Mouse (Mus musculus) layer of hippocampus, adult 9-10 months (tissue): Measurements from ENCODE around the gene Naif1.

Source experiments
- DNase-seq: peaks from one replicate; pipeline ENCODE4 v3.0.0; 2022; ENCODE audit warnings: low spot score

Gene Naif1

DNA sequence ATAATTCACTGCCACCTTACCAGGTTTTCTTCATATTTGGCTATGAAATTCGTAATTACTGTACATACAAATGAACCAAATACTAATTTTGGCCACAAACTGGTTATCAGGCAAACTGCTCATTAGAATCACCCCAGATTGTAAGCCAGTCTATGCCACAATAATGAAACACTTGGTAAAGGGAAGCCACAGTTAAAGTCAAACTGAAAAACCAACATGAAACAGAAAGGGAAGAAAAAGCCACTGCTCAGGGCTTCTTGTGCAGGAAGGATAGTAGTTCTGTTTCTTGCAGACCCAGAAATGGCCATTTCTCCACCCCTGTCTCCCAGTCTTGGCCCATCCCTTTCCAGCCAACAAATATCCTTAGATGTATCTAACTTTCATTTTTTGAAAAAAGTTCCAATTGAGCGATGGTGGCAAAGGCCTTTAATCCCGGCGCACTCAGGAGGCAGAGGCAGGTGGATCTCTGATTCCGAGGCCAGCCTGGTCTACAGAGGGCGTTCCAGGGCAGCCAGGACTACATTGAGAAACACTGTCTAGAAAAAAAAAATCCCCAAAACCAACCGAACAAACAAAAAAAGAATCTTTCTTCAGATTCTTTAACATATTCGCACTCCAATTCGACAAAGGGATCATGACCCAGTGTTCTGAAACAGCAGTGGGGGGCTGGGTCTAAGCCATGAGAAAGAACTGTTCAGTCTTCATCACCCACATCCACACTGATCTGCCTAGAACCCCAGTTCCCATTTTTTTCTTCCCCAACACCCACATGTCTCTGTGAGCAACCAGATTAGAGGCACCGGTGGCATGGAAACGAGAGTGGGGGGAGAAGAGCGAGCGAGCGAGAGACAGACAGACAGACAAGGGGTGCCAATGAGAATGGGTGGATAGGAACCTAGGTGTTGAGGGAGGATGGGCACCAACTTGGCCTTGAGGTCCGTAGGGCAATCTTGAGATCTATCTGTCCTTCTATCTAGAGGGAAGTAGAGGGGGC lies at the start of gene Naif1:
Gene Naif1, plus strand, starts transcription at position 697 of the 994 bp plus-strand sequence.
- no peak for DNase-seq

DNA sequence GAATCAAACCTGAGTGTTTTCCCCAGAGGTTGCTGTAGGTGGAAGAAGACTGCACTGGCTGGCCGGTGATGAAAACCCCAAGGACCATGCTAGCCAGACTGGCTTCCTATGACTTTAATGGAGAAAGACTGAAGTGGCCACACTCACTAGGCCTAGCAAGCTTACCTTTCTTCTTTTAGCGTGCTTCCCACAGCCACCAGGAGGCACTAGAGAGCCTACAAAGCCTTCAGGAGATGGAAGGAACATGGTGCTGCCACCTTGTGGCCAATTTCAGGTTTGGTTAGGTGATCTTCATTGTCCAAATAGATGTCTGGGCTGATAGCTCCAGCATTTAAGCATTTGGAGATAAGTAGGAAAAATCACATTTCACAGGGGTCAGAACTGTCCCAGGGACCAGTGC lies 45.6 kb upstream of the Naif1 start:
- DNase-seq = peak; percentile 97

DNA sequence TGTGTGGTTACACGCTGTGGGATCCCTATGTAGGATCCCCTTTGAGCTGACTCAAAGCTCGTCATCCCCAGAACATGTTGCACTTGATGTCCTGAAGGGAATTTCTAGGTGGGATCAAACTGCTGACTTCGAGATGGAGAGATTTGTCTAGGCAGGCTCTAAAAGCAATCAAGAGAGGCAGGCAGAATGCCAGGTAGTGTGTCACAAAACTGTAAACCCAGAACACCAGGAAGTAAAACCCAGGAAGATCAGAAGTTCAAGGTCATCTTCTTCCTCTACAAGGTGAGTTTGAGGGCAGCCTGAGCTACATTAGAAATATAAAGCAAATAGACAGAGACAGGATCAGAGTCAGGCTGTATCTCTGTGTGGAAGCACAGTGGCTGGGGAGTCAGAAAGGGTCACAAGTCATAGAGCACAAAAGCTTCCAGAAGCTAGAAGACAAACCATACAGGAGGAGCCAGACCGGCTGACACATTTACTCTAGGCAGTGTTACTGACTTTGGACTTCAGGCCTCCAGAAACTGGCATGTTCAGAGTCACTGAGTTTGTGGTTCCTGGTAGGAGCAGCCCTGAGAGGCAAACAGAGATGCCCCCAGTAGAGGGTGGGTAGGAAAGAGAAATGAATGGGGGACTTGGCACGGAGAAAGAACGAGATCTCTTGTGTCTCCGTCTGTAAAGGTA lies 43.0 kb upstream of the Naif1 start:
- no peak for DNase-seq

DNA sequence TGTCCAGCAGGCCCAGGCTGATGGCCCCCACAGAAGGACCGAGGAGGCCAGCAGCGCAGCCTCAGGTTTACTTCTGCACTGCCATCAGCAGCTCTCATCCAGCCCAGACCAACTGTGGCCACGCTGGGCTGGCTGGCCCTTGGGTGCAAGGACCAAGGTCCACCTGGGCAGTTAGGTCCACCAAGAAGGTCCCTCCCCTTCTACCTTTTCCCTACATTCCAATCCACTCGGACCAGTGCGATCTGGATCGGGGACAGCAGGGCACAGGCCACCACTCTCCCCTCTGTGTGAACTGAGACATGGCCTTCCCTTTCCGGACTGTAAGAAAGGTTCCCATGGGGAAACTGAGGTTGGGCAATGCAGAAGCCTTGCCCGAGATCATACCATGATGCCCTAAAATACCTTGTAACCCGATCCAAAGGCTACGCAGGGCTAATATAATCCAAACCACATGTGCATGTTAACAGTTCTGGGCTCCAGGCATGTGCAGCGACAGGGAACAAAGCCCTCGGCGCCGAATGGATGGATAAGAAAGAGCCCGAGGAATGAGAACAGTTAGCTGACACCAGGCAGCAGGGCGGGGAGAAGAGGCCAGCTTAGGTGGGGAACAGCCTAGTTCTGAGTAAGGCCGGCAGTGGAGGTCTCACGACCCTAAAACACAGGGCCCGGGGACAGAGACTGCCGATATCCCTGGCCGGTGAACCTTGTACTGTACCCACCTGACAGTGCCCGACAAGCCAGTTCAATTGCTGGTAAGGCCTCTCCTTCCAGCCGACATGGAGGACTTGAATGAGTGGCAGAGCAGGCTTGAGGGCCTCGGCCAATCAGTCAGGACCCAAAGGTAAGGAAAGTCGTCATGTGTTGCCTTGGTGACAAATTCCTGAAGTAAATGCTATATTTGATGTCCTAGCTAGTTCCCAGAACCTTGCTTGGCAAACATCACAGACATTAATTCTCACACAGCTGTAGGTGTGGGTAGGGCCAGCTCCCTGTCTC lies 41.5 kb upstream of the Naif1 start:
- no peak for DNase-seq

DNA sequence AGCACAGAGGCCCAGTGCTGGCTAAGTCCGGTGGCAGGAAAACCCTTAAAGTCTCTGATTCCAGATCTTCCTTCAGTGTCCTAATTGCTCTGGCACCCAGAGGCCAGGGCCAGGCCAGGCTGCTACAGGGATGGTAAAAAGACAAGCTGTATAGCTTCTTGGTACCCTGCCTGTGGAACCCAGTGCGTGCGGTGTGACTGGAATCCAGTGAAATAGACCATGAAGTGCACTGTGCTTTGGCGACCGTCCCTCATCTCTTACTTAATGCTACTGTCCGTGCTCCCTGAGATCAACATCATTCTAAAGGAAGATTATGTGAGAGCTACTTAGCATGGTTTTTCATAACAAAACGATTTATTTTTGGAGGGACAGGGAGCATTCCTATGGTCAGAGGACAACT lies 38.9 kb upstream of the Naif1 start:
- no peak for DNase-seq

DNA sequence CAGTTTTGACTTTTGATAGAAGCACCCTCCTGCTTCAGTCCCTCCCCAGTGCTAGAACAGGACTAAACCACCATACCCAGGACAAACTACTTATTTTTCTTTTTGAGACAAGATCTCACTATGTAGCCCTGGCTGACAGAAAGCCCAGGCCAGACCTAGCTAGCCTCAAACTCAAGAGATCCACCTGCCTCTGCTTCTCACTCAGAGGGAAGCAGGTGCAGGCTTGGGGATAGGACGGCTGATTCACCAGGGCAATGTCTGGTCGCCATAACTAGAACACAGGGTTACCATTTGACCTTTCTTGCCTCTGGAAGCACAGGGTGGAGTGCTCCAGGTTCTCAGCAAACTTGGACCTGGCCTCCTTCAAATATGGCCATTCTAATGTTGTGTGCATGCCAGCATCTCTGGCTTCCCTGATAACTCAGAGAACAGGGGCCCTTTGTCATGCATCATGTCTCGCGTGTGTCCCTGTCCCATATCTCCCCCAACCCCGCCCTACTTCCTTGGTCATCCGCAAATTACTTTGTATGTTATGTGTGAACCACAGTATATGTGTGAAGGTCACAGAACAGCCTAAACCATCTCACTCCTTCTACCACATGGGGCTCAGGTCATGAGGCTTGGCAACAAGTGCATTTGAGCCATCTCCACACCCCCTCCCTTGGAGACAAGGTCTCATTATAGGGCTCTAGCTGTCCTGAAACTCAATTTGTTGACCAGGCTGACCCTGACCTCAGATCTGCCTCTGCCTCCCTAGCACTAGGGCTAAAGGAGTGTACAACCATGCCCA lies 37.3 kb upstream of the Naif1 start:
- no peak for DNase-seq

DNA sequence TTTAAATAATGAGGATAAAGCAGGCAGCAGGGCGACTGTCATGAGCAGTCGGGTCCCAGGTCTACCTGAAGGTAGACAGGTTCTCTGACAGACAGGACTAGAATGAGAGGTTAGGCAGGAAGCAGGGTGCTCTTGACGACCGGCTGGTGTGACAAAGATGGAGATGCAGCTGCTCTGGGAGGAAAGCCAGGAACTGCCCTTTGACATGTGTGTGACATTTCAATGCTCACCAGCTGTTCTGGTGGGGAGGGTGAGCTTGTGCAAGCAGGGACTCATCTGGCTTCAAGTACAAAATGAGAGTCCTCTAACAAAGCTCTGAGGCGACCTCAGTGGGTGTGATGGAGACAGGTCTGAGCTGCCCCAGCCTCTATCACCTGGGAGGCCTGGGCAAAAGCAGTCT lies 36.3 kb upstream of the Naif1 start:
- no peak for DNase-seq

DNA sequence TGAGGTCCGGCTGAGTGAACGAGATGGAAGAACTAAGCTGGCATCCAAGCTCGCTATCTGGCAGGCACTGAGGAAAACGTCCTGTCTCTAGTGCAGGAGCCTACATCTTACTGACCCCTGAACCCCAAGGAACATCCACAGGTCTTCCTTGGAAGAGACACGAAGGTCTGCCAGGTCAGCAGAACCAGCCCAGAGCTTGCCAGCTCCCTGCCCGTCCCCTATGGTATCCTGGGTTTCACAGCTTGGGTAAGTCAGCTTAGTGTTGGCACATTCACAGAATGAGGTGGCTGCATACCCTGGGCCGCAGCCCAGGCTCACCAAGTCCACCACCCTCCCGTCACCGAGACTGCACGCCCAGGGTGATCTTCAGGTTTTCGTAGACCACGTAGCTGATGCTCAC lies 34.5 kb upstream of the Naif1 start:
- no peak for DNase-seq

DNA sequence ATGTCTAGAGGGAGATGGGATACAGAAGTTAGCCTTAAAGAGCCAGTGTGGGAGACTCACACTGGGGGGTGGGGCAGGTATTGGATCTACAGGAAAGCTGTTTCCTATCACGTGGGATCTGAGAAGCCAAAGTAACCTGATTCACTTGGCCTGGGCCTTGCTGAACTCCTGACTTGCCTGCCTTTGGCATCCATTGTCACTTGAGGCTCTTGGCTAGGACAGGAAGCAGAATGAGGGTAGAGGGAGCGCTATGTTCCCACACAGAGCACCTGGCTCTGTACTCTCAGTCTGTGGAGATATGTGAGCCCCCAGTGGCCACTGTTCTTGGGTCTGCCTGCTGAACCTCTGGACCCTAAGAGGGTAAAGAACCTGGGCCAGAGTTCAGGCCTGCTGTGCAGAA lies 33.7 kb upstream of the Naif1 start:
- no peak for DNase-seq

DNA sequence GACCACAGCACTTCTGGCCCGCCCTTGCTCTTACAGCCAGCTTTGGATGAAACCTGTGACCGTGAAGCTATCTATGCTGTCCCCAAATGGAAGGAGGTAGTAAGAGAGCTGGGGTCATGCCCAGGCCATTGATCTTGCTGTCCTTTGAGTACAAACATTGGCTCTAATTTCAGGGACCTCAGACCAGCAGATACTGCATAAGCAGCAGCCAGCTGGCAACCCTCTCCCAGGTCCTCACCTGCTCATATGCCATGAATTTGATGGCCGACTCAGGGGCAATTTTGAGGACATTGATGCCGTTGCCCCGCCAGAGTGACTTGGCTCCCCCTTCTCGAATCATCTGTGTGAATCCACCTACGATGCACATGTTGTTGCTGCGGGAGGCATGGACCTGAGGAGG lies 32.8 kb upstream of the Naif1 start:
- no peak for DNase-seq

DNA sequence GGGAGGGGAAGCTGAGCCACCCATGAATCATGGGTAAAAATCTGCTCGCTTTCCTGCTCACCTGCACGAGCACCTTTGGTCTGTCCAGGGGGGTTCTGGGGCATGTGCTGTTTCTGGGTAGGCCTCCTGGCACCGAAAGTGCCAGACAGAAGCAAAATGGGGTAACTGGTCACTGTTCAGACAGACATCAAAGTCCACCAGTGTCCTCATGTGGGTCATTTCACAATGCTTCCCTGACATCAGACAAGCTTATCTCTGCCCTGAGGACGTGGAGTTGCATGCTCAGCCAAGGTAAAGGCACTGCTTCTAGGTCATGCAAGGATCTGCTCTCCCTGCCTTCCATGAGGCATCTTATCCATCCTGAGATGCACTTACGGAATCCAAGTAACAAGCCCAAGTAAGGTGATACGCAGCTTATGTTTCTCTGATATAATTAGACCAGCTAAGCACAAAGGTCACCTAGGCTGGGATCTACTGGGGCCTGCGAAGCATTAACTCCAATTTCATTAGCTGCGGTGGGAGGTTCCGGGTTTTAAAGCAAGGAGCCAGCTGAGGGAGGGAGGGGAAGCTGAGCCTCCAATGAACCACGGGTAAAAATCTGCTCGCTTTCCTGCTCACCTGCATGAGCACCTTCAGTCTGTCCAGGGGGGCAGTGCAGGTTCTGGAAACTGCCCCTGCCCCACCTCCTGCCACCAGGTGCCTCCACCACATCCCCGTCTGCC lies 31.7 kb upstream of the Naif1 start:
- DNase-seq = no peak

DNA sequence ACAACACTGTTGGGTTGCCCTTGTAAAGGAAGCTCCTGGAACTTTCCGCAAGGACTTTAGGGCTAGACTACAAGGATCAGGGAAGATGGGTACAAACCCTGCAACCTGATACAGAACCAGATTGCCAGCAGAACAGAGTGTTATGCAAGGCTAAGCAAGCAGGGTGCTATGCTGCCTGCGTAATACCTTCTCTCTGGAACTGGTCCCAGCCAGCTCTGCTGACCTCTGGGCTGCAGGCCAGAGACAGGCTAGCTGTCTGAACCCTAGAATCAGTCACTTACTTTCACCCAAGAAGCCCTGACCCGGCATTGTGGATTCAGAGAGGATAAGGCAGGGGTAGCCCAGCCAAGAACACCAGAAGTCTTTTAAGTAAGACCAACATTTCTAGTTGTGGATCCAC lies 30.9 kb upstream of the Naif1 start:
- DNase-seq = no peak

DNA sequence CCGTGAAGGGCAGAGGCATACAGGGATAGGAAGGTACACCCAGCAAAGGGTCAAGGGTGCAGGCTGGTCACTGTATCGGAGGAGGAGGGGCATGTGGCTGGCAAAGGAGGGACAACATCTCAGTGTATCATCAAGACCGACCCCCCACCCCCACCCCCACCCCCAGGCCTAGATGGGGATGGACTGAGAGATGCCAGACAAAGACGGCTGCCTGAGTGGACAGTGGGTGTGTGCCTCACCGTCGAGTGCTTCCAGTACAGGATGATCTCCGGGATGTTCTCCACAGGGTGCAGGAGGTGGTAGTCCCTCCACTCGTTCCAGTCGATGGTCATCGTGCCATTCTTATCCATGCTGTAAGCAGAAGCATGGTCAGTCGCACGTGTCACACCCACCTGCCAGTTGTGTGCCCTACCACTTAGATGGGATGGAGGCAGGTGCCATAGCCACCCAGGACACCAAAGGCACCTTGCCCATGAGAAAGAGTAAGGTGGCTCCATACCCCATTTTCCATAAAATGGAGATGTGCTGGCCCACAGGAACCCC lies 30.1 kb upstream of the Naif1 start:
- no peak for DNase-seq

DNA sequence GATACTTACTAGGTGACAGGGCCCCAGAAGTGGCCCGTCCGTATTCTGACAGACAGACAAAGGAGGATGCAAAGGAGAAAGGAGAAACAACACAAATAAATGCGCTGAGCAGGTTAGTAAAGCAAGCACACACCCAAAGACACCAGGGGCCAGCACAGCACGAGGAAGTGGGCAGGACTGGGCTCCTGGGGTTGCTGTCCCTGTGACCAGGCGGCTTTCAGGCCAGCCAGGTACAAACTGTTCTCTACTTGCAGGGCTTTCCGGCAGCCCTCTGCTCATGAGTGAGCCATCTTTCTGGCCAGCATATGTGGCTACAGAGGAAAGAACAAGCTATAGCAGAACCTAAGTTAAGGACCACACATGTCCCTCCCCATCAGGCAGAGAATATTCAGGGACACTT lies 29.6 kb upstream of the Naif1 start:
- no peak for DNase-seq

DNA sequence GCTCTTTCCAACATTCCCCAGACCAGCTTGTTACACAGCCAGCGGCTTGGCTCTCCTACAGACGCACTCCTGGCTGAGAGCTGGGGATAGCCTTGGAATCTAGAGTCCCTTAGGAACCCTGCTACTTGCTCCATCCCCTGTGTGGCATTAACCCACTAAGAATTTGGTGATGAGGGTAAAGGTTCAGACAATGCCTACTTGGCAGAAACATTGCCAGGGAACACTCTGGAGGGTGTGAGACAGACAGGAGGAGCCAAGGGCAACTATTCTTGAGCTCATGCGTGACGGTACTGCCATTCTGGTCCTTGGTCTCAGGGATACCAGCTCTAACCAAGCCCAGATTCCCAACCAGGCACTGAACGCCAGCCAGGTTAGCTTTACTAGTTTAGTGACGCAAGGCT lies 28.4 kb upstream of the Naif1 start:
- DNase-seq = no peak

DNA sequence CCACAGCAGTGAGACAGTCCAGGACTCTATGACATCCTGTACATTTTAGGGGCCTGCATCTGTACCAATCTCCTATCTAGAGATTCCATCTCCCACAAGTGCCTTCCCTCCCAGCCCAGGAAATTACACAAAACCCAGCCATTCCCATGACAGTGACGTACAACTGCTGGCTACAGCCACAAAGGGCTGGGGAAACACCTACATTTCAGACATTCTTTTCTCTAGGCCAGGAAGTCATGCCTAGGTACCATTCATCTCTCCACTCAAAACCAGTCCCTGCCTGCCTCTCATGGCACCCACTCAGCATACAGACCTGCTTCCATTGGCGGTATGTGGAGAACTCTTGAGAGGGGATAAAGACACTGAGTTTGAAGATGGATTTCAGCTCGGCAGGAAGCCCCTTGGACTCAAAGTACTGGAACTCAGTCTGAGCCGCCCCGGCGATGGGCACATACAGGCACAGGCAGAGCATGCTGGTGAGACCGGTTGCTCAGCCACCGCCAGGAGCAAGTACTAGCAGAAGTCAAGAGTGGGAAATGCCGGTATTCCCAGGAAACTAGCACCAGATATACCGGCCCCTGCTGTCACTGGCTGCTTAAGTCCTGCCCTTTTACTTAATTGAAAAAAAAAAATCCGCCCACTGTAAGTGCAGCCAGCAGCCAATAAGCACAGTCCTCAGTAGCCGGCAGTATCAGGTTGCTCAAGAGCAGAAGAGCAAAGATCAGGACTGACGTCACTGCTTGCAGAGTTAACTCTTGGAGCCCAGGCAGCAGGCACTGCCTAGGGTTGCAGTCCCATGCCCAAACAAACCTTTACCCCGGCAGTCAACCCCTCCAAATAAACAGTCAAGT lies 26.6 kb upstream of the Naif1 start:
- DNase-seq = no peak

DNA sequence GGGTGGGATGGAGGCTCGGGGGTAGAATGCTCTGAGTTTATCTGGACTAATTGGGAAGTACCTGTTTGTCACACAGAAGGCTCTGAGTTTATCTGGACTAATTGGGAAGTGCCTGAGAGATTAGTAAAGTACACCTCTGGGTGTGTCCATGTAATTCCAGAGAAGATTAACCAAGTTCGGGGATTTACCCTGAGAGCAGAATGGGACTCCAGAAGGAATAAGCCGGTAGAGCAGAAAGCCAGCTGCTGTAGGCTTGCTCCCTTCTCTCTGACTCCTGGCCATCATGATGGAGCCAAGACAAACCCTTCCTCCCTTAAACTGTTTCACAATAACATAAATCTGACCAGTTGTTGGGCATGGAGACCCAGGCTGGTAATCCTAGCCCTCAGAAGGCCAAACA lies 25.5 kb upstream of the Naif1 start:
- no peak for DNase-seq

DNA sequence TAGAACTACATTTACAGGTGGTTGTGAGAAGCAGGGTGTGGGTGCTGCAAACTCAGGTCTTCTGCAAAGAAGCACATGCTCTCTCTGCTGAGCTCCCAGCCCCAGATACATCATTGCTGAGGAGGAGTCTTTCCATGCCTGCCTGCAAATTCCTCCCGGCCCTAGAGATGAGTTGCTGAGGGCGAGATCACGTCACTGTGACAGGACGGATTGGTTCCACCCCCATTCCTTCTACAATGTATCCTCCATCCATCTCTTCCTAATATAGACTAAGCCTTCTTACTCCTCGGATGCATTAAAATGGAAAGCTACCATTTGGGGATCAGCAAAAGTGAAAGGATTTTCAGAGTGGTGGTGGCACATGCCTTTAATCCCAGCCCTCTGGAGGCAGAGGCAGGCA lies 24.7 kb upstream of the Naif1 start:
- no peak for DNase-seq

DNA sequence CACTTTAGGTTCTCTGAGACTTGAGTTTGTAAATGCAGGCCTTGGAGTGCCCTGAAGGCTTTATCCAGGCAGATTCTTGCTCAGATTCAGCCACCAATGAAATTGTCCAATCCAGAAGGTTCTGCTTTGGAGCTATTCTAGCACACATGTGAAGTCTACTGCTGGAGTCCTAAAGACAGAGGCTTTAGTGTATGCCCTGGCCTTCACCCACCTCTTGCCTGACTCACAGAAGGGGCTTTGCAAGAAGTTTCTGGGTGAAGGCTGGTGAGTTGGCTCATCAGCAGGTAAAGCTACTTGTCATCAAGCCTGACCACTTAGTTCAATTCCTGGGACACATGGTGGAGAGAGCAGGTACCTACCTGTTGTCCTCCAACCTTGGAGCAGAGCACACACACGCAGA lies 24.1 kb upstream of the Naif1 start:
- DNase-seq = no peak
